Mouse (Mus musculus) heart, postnatal 4 days (tissue): ENCODE measurements around the gene Pgap3. TPM values are rescaled to one million over a fixed set of nuclear protein-coding genes. Genes with fewer than 3 reads are reported as not detected.
"Not testable (repeated sequence)": the region's sequence is repeated elsewhere in the genome, so short reads cannot be mapped to it uniquely, and the experiment has no call there.

Experiments used
- DNase-seq: peaks from one replicate; pipeline ENCODE4 v3.0.0; 2021
- total RNA-seq, 2 experiments: library from RNA; stranded (reverse); gene quantifications; 2 replicates each; pipeline ENCODE4 v1.2.3; 2021

Pgap3 gene
- total RNA-seq, 2 experiments from 2014 or later, result 19.6 to 20.5 TPM

DNA sequence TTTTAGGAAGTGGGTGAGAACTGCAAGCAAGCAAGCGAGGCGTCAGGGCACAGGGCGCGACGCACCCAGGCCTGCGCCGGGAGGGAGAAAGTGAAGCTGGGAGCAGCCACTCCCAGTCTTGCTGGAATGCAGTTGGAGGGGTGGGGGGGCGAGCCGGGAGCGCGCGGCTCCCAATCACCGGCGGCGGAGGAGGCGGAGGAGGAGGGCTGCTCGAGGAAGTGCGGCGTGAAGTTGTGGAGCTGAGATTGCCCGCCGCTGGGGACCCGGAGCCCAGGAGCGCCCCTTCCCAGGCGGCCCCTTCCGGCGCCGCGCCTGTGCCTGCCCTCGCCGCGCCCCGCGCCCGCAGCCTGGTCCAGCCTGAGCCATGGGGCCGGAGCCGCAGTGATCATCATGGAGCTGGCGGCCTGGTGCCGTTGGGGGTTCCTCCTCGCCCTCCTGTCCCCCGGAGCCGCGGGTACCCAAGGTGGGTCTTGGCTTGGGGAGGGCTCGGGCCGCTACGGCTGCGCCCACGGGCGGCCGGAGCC lies 12.0 kb upstream of the Pgap3 start, which contains the start of gene Erbb2:
Erbb2 (plus strand) TSS at position 198 of the 524 bp plus-strand sequence.
- DNase-seq, result peak; percentile 78

DNA sequence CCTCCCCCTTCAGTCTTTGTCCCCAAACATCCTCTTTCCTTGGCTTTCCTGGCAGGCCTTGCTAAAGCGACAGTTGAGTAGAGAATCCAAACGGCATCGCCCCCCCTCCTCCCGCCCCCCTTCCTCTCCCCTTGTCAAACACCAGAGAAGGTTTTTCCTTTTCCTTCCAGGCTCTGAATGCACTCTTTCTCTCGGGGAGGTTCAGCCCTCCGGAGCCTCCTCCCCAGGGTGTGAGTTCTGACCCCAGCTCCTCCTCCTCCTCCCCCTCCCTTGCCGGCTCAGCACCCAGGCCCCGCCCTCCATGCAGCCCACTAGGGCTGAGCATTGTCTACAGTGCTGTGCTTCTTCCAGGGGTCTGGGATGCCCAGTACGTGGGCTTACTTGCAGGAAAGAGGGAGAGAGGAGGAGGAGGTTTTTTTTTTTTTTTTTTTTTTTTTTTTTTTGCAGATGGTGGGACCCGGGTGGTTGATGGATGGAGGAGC lies 9.1 kb upstream of the Pgap3 start:
- DNase-seq, result peak; percentile 48

- no peak for DNase-seq
Observed at GRCm38 (mm10) chr11:98408872-98409271, 8.6 kb upstream of the Pgap3 start.

DNA sequence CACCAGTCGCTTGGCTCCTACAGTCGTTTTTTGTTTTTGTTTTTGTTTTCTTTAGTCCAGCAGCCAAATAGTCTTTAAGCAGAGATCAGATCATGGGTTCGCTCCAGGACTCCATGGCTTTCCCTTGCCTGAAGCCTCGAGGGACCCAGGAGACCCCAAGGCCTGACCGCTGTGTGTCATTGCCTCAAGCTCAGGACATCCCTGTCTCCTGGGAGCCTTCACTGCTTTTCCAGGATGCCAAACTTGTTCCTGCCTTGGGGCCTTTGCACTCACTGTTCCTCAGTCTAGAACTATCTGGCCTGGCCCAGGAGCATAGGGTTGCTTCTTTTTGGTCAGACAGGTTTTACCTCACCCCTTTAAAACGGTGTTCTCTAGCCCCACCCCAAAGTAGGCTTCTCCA lies 6.3 kb upstream of the Pgap3 start:
- no peak for DNase-seq

- no peak for DNase-seq
Observed at GRCm38 (mm10) chr11:98400816-98401215, 526 bp upstream of the Pgap3 start.

GRCm38 (mm10) chr11:98397946-98398345 lies 2.3 kb downstream of the Pgap3 start:
- no peak for DNase-seq

- DNase-seq, result peak; percentile 80
Observed at GRCm38 (mm10) chr11:98395041-98395440, 5.2 kb downstream of the Pgap3 start.

GRCm38 (mm10) chr11:98394301-98394700 lies 6.0 kb downstream of the Pgap3 start:
- DNase-seq, result peak; percentile 77

GRCm38 (mm10) chr11:98393317-98393716 lies 7.0 kb downstream of the Pgap3 start:
- DNase-seq, result peak; percentile 84

DNA sequence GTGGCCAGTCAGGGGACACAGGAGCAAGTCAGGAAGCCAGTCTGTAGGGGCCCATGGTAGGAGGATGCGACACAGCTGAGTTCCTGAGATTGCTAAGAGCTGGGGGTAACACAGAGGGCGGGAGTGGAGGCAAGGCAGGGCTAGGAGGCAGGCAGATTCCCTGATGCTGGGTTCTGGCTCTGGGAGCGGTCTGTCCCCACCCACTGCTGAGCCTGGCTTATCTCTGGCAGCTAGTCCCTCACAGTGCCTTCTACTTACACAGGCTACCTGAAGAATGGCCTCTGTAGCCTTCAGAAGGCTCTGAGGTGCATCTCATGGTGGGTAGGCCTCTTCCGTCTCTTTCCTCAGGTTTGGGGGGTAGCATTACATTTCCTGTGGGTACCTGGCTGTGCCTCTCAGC lies 7.6 kb downstream of the Pgap3 start:
- DNase-seq, result peak; percentile 33

DNA sequence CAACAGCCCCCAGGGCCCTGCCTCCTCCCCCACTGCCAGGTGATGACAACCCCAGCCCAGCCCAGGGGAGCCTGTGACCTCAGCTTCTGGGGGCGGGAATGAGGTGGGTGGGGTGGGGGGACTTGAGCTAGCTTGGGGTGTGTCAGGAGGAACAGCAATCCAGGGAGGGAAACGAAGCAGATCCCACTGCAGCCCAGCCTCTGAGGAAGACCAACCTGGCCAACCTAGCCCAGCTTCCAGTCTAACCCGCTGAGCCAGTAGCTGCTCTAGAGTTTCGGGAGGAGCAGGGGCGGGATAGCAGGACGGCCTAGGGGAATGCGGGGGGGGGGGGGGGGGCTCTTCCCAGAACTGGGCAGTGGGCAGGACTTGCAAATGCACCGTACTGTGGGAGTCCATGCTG lies 8.3 kb downstream of the Pgap3 start:
- DNase-seq, result no peak

DNA sequence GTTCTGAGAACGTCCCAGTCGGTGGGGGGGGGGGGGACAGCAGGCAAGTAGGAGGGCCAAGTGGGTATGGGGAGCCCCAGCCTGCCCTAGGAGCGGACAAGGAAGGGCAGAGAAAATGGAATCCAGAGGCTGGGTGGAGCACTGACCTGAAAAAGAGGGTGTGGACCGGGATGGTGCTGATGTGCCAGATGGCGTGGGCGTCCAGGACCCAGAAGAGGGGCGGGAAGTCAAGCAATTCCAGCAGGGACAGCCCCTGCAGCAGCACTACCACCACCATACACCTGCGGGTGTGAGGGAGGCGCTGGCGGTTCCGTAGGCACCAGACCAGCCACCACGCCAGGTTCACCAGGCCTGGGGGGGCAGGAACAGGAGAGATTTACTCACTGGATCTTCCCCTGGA lies 10.1 kb downstream of the Pgap3 start:
- peak; percentile 4 for DNase-seq

DNA sequence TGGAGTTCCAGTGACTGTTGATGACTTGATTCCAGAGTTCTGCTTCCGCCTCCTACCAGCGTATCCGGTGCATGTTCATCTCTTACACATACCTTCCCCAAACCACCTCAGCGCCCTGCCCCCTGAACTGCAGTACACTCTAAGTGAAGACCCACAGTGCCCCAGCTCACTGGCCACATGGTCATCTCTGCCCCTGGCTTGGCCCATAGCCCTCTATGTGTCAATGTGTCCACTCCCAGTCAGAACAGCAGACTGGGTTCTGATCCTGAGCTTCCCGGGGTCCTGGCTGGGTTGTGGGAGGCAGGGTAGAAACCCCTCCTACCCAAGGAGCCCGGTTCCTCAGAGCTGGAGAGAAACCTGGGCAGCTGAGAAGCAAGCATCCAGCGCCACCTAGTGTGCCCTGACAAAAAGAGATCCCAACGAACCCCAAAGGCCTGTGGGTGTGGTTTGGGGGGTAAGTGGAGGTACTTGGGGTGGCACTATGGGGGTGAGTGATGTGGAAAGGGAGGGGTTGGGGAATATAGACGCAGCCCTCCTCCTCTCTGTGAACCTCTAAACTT lies 11.0 kb downstream of the Pgap3 start:
- peak; percentile 71 for DNase-seq

DNA sequence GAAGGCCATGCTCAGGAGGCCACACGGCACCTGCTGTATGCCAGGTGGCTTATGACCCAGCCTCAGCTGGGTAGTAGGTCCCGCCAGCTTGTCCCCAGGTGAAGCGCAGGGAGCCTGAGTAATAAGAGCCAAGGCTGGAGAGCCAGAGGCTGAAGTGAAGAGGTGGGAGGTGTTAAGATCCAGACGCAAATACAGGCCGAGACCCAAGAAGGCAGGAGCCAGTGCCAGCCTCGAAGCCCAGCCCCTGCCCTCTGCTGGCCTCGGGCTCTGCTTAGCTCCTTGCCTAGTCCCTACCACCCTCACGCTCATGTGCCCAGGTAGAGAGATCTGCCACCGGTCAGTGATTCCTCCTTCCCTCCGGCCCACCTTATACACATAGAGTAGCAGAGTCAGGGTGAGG lies 12.0 kb downstream of the Pgap3 start:
- no peak for DNase-seq

DNA sequence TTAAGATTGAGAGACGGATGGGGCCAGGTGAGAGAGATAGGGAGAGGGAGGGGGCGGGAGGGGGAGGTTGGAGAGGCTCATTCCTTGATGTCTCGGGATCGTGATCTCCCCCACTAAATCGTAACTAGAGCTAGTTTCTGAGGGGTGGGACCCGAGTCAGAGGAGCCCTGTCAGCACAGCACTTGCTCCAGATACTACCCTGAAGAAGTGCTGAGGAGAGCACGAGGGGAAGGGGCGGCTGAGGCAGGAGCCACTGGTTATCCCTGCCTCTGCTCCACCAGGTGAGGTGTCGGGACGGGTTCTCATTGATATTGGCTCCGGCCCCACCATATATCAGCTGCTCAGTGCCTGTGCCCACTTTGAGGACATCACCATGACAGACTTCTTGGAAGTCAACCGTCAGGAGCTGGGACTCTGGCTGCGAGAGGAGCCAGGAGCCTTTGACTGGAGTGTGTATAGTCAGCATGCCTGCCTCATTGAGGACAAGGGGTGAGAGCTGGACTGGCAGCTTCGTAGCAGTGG lies 13.2 kb downstream of the Pgap3 start:
- no peak for DNase-seq

GRCm38 (mm10) chr11:98386596-98386995 lies 13.7 kb downstream of the Pgap3 start:
- no peak for DNase-seq

DNA sequence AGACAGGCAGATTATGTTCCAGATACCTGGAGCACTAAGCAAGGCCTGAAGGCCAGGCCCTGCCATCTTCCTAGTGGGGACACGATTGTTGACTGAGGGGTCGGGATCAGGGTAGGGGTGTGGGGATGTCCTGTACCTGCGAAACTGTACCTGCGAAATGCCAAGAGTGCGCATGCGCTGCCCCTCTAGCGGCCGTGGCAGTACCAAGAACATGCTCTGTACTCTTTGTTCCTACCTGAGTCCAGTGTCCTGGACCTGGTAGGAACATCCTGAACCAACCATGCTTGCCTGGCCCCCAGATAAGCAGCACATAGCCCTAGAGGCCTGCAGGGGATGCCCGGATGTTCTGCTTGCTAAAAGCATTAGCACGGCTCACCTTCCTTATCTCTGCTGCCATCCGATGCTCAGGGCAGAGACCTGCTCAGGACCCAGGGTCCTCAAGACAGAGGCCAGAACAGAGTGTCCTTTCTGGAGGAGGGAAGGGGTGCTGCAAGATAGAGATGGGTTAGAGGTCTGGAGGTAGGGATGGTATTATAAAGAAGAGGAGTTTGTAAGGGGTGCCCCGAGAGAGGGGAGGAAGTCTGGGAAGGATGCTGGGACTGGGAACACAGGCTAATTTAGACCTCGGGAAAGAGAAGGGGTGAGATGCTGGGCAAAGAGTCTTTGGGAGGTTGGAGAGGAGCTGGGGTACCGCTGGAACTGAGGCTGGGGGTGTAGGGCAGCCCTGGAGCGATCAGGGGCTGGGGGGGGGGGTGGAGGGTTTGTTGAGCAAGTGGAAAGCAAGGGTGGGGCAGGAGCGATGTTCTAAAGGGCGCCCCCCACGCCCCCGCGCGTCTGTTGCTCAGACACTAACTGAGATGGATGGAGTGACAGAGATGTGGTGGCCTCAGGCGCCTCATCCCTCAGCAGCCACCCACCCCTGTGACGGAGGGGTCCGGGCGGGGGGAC lies 14.4 kb downstream of the Pgap3 start, which contains the start of gene Pnmt:
Pnmt (plus strand) TSS at position 813 of the 948 bp plus-strand sequence.
- DNase-seq, result no peak

- DNase-seq, result peak; percentile 47
Observed at GRCm38 (mm10) chr11:98384721-98385637, 15.3 kb downstream of the Pgap3 start.

- DNase-seq, result no peak
Observed at GRCm38 (mm10) chr11:98384216-98384615, 16.1 kb downstream of the Pgap3 start.

DNA sequence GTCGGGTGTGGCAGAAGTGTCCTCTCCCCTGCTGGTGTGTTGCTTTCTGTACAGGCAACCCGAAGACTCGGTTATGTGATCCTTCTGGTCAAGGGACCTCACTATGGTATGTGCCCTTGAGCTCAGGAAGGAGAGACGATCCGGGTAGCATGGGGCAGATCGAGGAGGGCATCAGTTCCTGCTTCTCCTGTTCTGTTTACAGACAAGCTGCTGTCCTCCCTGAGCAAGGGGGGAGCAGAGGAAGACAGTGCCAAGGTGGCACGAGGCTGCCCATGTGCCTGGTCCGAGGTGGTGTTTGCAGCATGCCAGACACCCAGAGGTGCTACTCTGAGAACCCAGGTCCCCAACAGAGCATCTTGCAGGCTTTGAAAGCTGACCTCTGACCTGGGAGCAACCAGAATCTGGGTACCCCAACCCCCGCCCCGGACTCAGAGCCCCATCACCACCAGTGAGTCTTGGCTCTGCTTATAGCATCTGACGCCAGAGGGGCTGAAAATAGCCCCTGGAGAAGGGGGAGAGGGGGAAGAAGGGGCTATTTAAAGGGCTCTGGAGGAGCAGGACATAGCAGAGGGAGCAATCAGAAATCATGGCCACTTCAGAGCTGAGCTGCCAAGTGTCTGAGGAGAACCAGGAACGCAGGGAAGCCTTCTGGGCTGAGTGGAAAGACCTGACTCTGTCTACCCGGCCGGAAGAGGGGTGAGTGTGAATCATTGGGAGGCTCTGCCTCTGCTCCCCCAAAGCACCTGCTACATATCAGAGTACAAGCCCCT lies 16.8 kb downstream of the Pgap3 start, which contains the start of gene Tcap:
Tcap (plus strand) TSS at position 551 of the 770 bp plus-strand sequence.
- DNase-seq, result peak; percentile 70

DNA sequence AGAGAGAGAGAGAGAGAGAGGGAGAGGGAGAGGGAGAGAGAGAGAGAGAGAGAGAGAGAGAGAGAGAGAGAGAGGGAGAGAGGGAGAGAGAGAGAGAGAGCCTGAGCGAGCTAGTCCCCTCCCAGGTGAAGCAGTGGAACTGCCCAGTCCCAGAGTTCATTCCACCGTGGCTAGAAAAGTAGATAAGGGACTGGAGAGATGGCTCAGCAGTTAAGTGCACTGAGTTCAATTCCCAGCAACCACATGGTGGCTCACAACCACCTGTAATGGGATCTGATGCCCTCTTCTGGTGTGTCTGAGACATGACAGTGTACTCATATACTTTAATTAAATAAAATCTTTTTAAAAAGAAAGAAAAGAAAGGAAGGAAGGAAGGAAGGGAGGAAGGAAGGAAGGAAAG lies 17.9 kb downstream of the Pgap3 start:
- not testable (repeated sequence) for DNase-seq
